Mouse (Mus musculus): ENCODE results near the gene Cnot2. TPM values are rescaled to one million over a fixed set of nuclear protein-coding genes. Genes with fewer than 3 reads are reported as not detected.

Cnot2 gene
- polyA plus RNA-seq, 1 experiment from 2014 or later, result 128 TPM

- Histone ChIP-seq H3K4me2 (ENCODE audit: low read depth, low read length, severe bottlenecking) (no peak overlapping the region), H3K27me3 (ENCODE audit: control insufficient read depth, insufficient read depth, low read length) (no peaks in the 10 kb centered on the region), H3K9ac (ENCODE audit: low read length) (no peak overlapping the region), H3K9me3 (ENCODE audit: control insufficient read depth, low read length) (no peaks in the 10 kb centered on the region), H3K4me3 (ENCODE audit: low read depth, low read length) (no peak overlapping the region), H3K27ac (ENCODE audit: low read depth, low read length) (no peak overlapping the region), H3K36me3 (ENCODE audit: control insufficient read depth, insufficient read depth, low read length) (no peaks in the 10 kb centered on the region), H3K4me1 (replicated peaks; ENCODE audit: control insufficient read depth, insufficient read depth, low read length) (no peaks in the 10 kb centered on the region)
- no peak for DNase-seq (ENCODE audit: low spot score)
- ATAC-seq (replicated peaks; ENCODE audit: low FRiP score), result no peak
- WGBS, result 92% methylated on average over 10 of the region's 10 CpGs
Observed at GRCm38 (mm10) chr10:116444371-116444770, 136.9 kb downstream of the Cnot2 start.

- Histone ChIP-seq H3K27ac (ENCODE audit: low read depth, low read length) (no peak overlapping the region), H3K4me2 (ENCODE audit: low read depth, low read length, severe bottlenecking) (no peak overlapping the region), H3K9me3 (ENCODE audit: control insufficient read depth, low read length) (peaks cover 3% of the 10 kb centered on the region; the same call in 1 of the 2 replicates), H3K4me3 (ENCODE audit: low read depth, low read length) (no peak overlapping the region), H3K36me3 (ENCODE audit: control insufficient read depth, insufficient read depth, low read length) (no peaks in the 10 kb centered on the region), H3K4me1 (replicated peaks; ENCODE audit: control insufficient read depth, insufficient read depth, low read length) (no peaks in the 10 kb centered on the region), H3K9ac (ENCODE audit: low read length) (no peak overlapping the region), H3K27me3 (ENCODE audit: control insufficient read depth, insufficient read depth, low read length) (no peaks in the 10 kb centered on the region)
- 95% methylated on average over 7 of the region's 7 CpGs for WGBS
- ATAC-seq (replicated peaks; ENCODE audit: low FRiP score), result no peak
- no peak for DNase-seq (ENCODE audit: low spot score)
Observed at GRCm38 (mm10) chr10:116440946-116441345, 140.4 kb downstream of the Cnot2 start.

- H3K9ac ChIP-seq (ENCODE audit: low read length), result no peak overlapping the region
- H3K27me3 ChIP-seq (ENCODE audit: control insufficient read depth, insufficient read depth, low read length), result no peaks in the 10 kb centered on the region
- H3K36me3 ChIP-seq (ENCODE audit: control insufficient read depth, insufficient read depth, low read length), result no peaks in the 10 kb centered on the region
- H3K4me2 ChIP-seq (ENCODE audit: low read depth, low read length, severe bottlenecking), result no peak overlapping the region
- DNase-seq (ENCODE audit: low spot score), result no peak
- no peak overlapping the region for H3K4me3 ChIP-seq (ENCODE audit: low read depth, low read length)
- WGBS, result 87% methylated on average over 10 of the region's 10 CpGs
- ATAC-seq (replicated peaks; ENCODE audit: low FRiP score), result no peak
- H3K4me1 ChIP-seq (replicated peaks; ENCODE audit: control insufficient read depth, insufficient read depth, low read length), result no peaks in the 10 kb centered on the region
- H3K9me3 ChIP-seq (ENCODE audit: control insufficient read depth, low read length), result peaks cover 3% of the 10 kb centered on the region; the same call in 1 of the 2 replicates
- no peak overlapping the region for H3K27ac ChIP-seq (ENCODE audit: low read depth, low read length)
Observed at GRCm38 (mm10) chr10:116440088-116440487, 141.2 kb downstream of the Cnot2 start.

GRCm38 (mm10) chr10:116435455-116435854 lies 145.9 kb downstream of the Cnot2 start:
- Histone ChIP-seq H3K27ac (ENCODE audit: low read depth, low read length) (no peak overlapping the region), H3K4me3 (ENCODE audit: low read depth, low read length) (no peak overlapping the region), H3K36me3 (ENCODE audit: control insufficient read depth, insufficient read depth, low read length) (no peaks in the 10 kb centered on the region), H3K4me2 (ENCODE audit: low read depth, low read length, severe bottlenecking) (no peak overlapping the region), H3K27me3 (ENCODE audit: control insufficient read depth, insufficient read depth, low read length) (no peaks in the 10 kb centered on the region), H3K9me3 (ENCODE audit: control insufficient read depth, low read length) (peaks cover 3% of the 10 kb centered on the region; the same call in 1 of the 2 replicates), H3K4me1 (replicated peaks; ENCODE audit: control insufficient read depth, insufficient read depth, low read length) (no peaks in the 10 kb centered on the region), H3K9ac (ENCODE audit: low read length) (no peak overlapping the region)
- ATAC-seq (replicated peaks; ENCODE audit: low FRiP score) (no peak), DNase-seq (ENCODE audit: low spot score) (no peak)
- WGBS, result 91% methylated on average over 12 of the region's 12 CpGs

Small RNA genes within 50 kb of the gene (microRNA-seq; reads per million reads assigned to microRNA genes)
- not detected for gene Gm25190 (ENCODE audit: insufficient number of aligned reads)

Other genes with a start within 250 kb of the Cnot2 start
- gene Kcnmb4, start 107.6 kb downstream of the Cnot2 start, polyA plus RNA-seq (2014; fragmentation: Nextera tagmentation; extraction: Ambion mirVana), result 9.5 and 12.9 TPM in 2 replicates